Mouse (Mus musculus) lung, postnatal 10 days (tissue): ENCODE results near the gene Ctnna3.
"Not testable (repeated sequence)": the region's sequence is repeated elsewhere in the genome, so short reads cannot be mapped to it uniquely, and the experiment has no call there.

Source experiments
- DNase-seq: peaks from one replicate; pipeline ENCODE4 v3.0.0; 2021

Ctnna3 gene

DNA sequence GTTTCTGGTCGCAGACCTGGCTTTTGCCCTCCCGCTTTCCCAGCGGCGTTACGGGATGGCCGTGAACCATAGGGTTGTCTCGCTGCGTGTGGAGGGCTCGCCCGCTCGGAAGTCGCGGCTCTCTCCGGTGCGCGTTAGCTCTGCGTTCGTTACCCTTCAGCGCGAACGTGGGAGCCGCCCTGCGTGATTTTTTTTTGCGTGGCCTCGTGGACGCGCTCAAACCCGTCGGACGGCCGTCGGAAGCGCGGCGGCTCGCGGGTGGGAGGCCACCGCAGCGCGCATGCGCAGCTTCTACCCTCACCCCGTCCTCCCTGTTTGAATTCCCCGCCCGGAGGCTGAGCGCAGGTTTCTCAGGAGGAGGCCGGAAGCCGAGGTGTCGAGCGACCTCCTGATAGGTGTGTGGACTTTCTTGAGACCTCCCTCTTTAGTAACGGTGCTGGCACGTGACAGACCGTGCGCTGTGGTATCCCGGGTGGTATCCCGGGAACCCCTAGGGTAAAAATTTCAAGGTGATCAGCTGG, at the start of gene Ctnna3:
Gene Ctnna3, plus strand, starts transcription at position 314 of the 521 bp plus-strand sequence.
- peak; percentile 87 for DNase-seq

- no peak for DNase-seq
These were observed 48.2 kb upstream of the Ctnna3 start, which contains the start of gene Sirt1 for GRCm38 (mm10) chr10:63381498-63382280. Gene Sirt1 (minus strand): TSS chr10:63381704.

- DNase-seq: peak; percentile 94
These were observed 47.3 kb upstream of the Ctnna3 start, which contains the start of gene Dnajc12 for GRCm38 (mm10) chr10:63382372-63383279. Gene Dnajc12 (plus strand): TSS chr10:63382443.

DNA sequence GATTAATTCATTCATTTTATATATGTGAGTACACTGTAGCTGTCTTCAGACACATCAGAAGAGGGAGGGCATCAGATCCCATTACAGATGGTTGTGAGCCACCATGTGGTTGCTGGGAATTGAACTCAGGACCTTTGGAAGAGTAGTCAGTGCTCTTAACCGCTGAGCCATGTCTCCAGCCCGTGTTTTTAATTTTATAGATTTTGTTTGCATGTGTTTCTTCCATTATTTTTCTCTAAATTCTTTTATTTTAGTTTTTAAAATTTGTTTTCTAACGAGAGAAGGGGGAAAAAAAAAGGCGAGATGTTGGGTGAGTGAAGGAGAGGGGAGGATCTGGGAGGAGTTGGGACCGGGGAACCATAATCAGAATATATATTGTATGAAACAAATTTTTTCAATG, 44.0 kb upstream of the Ctnna3 start:
- DNase-seq: not testable (repeated sequence)

- DNase-seq: peak; percentile 88
These were observed 43.5 kb upstream of the Ctnna3 start for GRCm38 (mm10) chr10:63386444-63386843.

DNA sequence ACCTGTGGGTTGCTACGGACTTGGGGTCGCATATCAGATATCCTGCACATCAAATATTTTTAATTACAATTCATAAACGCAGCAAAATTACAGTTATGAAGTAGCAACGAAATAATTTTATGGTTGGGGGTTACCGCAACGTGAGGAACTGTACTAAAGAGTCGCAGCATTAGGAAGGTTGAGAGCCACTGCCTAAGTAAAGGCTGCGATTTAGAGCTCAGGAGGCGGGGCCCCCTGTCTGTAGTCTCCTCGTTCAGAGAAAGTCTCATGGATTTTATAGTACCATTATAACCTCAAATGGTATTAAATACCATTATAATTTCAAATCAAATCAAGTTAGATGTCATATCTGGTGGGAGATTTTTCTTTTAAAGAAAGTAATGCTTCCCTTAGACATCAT, 42.9 kb upstream of the Ctnna3 start:
- no peak for DNase-seq

DNA sequence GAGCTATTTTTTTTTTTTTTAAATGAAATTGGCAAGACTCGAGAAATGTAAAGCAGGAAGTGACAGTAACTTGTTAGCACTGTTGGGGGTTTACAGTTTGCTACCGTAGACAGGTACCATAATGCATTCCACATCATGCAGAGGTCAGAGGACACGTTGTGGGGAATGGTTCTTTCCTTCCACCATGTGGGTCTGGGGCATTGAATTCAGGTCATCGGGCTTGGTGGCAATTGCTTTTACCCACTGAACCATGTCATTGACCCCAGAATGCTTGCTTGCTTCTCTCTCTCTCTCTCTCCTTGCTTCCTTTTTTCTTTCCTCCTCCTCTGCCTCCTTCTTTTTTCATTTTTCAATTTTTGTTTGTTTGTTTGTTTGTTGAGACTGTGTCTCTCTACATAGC, 41.0 kb upstream of the Ctnna3 start:
- DNase-seq: no peak

DNA sequence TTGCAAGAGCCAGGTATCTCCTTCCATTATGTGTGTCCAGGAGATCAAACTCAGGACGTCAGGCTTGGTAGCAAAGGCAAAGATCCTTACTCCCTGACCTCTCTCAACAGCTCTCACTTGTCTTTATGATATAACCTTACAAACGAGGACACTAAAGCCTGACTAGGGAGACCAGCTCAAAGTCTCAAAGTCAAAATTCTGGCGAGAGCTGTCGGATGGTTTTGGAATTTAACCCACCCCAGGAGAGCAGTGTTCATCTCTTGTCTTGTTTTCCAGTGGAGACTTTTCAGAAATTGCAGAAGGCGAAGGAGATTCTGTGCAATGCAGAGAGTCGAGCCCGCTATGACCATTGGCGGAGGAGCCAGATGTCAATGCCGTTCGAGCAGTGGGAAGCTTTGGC, 32.9 kb upstream of the Ctnna3 start:
- no peak for DNase-seq

DNA sequence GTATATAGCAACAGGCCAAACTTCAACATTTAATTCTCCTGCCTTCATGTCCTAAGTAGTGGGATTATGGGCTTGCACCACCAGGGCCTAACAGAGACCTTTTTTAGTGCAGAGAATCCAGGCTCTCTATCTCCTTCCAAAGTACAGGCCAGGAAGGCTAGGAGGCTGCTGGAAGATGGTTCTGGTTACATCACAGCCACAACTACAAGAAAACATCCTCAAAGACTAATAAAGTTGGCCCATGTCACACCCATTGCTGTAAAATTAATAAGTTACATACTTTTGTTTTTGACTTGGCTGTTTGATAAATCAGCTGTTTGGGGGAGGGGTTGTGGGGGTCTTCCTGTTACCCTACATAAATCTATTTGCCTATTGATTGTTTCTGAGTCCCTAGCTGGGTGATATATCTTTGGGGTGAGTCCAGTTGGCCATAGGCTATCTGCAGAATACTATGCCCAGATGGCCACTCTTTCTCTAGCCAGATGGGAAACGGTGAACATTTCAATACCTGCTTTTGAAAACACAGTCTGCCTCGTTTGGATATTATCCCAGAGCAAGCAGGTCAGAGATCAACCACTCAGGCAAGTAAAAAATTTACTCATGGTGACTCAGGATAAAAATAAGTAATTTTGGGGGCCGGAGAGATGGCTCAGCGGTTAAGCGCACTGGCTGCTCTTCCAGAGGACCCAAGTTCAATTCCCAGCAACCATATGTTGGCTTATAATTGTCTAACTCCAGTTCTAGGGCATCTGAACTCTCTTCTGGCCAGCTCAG, 27.0 kb upstream of the Ctnna3 start:
- DNase-seq: no peak

- DNase-seq: no peak
These were observed 26.3 kb upstream of the Ctnna3 start for GRCm38 (mm10) chr10:63403636-63404035.

GRCm38 (mm10) chr10:63410162-63410956, 19.5 kb upstream of the Ctnna3 start:
- no peak for DNase-seq

- not testable (repeated sequence) for DNase-seq
These were observed 18.2 kb upstream of the Ctnna3 start for GRCm38 (mm10) chr10:63411674-63412073.

GRCm38 (mm10) chr10:63412756-63413155, 17.1 kb upstream of the Ctnna3 start:
- DNase-seq: no peak

DNA sequence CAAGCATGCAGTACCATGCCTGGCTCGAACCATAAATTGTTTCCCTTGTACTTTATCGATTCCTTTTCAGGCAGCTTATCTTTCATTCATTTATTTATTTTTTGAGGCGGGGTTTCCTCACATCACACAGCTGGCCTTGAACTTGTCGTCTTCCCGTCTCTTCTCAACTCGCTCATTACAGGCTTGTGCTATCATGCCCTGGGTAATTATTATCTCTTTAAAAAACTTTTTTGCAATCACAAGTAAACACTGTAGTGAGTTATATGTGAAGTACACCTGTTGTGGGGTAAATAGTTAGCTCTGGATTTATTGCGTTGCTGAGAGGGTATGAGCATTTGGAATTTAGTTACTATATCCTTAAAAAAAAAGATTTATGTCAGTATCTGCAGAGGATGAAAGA, 14.6 kb upstream of the Ctnna3 start:
- no peak for DNase-seq

DNA sequence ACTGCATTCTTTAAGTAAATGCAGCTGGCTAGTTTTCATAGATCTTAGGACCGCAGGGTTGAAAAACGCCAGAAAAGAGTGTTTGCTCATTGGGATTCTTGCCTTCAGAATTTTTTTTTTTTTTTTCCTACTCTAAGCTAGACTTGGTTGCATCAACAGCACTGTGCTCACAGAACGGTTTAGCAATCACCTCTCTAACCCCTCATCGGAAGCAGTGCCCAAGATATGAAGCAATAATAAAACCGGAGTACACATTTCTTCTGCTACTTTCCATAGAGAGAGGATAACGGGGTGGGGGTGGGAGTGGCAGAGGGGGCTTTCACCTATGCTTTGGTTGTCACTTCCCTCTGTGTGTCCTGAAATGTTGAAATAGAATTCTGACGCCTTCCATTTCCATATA, 14.0 kb upstream of the Ctnna3 start:
- no peak for DNase-seq

GRCm38 (mm10) chr10:63417061-63417460, 12.8 kb upstream of the Ctnna3 start:
- DNase-seq: no peak

GRCm38 (mm10) chr10:63421739-63422735, 7.9 kb upstream of the Ctnna3 start, which contains the start of gene Gm7075:
Gene Gm7075 (minus strand): TSS chr10:63421789.
- DNase-seq: peak; percentile 58

- no peak for DNase-seq
These were observed 7.2 kb upstream of the Ctnna3 start for GRCm38 (mm10) chr10:63422736-63422992.

- DNase-seq: no peak
These were observed 6.1 kb upstream of the Ctnna3 start for GRCm38 (mm10) chr10:63423591-63424474.

DNA sequence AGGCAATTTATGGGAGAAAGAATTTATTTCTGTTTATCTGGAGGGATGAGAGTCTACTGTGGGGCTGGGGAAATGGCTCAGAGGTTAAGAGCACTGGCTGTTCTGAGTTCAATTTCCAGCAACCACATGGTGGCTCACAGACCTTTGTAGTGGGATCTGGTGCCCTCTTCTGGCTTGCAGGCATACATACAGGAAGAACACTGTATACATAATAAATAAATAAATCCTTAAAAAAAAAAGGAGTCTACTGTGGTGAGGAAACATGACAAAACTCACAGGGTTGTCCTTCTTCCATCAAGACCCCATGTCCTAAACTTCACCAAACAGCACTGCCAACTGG, 5.5 kb upstream of the Ctnna3 start:
- DNase-seq: peak; percentile 56
